Mouse (Mus musculus): ENCODE measurements around the gene Csgalnact2.

Gene Csgalnact2

GRCm38 (mm10) chr6:118138731-118139709 is at the start of gene Csgalnact2:
Gene Csgalnact2 (minus strand): TSS chr6:118139140.
- peak; percentile 96 for DNase-seq (ENCODE audit: low spot score)

GRCm38 (mm10) chr6:118188599-118188998 is 49.7 kb upstream of the Csgalnact2 start:
- no peak for DNase-seq (ENCODE audit: low spot score)

- DNase-seq (ENCODE audit: low spot score), result no peak
Observed at GRCm38 (mm10) chr6:118187285-118187641, 48.3 kb upstream of the Csgalnact2 start.

- DNase-seq (ENCODE audit: low spot score), result no peak
Observed at GRCm38 (mm10) chr6:118186620-118187284, 47.8 kb upstream of the Csgalnact2 start.

DNA sequence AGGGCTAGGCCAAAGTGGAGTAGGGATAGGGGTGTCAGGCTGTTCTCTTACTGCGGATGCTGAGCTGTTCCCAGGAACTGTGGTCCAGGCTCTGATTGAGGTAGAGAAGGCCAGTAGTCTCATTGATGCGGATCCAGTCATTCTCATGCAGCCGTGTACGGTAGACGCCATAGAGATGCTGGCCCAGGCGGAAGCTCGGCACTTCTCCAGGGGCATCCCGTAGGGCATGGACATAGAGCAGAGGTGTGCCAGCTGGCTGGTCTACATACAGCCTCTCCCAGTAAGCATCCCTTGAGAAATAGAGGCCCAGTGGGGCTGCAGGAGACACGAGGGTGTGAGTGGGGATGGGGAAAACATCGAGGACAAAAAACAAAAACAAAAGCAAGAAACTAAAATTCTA is 45.2 kb upstream of the Csgalnact2 start:
- no peak for DNase-seq (ENCODE audit: low spot score)

DNA sequence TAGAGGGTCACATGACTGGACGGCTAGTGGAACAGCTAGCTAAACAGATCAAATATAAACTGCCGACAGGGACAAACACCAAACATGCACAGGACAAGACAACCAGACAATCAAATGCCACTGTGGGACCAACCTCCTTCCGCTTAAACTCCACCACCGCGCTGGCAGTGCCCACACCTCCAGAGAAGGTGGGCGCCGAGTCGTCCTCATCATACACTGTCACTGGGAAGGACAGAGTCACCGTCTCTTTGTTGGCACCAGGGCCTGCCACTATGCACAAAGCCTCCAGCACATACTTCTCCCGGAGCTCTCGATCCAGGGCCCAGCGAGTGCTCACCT is 41.1 kb upstream of the Csgalnact2 start:
- no peak for DNase-seq (ENCODE audit: low spot score)

GRCm38 (mm10) chr6:118179316-118180084 is 40.6 kb upstream of the Csgalnact2 start:
- DNase-seq (ENCODE audit: low spot score), result peak; percentile 70

GRCm38 (mm10) chr6:118173975-118174328 is 35.0 kb upstream of the Csgalnact2 start:
- no peak for DNase-seq (ENCODE audit: low spot score)

DNA sequence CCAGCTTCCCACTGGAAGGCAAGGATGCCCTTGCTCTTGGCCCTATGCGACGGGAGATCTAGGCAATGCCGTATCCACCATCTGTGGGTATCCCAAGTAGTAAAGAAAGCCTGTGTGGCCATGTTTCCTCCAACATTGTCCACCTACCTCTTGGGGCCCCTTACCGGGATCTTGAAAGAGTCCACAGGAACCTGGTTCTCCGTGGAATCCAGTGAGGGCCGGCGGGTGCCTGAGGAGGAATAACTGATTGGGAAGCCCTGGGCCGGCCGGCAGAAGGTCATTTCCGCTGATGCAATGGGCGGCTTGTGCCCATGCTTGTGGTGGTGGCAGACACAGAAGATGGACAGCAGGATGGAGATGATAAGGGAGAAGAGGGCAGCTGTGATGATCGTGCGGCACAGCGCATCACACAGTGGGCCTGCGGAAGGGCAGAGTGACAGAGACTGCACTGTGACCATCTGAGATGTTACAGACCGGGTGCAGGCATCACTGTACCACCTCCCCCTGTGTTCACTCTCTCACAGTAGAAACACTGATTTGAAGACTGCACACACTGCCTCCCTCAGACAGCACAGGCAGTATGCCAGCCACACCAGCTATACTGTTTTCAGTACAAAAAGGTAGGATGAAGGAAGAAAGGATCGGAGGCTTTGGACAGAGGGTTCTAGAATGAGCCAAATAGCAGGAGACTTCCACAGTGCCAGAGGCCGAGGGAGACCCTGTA is 34.5 kb upstream of the Csgalnact2 start:
- DNase-seq (ENCODE audit: low spot score), result no peak

DNA sequence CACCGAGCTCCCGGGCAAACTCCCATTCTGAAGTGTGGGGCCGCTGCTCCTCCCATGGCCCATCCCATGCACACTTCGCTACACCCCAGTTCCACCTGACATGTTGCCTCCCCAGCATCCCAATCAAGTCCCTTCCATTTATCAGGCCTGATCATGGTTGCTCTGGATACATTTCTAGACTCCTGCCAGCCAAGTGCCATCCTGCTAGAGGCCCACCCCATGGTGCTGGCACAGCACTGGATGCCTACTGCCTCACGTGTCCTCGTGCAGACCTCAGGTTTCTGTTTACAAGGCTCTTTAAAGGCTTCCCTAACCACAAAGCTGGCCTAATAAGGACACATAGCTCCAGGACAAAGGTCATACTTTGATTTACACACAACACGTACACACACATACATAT is 32.4 kb upstream of the Csgalnact2 start:
- DNase-seq (ENCODE audit: low spot score), result no peak

GRCm38 (mm10) chr6:118168106-118168505 is 29.2 kb upstream of the Csgalnact2 start:
- DNase-seq (ENCODE audit: low spot score), result no peak

DNA sequence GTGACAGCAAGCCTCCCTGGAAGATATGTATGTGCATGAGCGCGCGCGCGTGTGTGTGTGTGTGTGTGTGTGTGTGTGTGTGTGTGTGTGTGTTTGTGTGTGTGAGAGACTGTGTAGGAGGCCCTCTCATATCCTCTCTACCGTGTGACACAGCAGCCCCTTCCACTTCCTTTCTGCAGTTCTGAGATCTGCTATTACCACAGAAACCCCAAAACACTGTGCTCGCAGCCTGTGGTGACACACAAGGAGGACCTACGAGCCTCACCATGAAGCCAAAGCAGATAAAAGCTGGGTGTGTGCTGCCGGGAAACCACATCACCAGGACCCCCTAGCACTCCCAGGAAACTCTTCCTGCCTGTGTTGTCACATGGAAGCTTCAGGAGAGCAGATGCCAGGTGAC is 28.1 kb upstream of the Csgalnact2 start:
- no peak for DNase-seq (ENCODE audit: low spot score)

- DNase-seq (ENCODE audit: low spot score), result no peak
Observed at GRCm38 (mm10) chr6:118165516-118165915, 26.6 kb upstream of the Csgalnact2 start.

DNA sequence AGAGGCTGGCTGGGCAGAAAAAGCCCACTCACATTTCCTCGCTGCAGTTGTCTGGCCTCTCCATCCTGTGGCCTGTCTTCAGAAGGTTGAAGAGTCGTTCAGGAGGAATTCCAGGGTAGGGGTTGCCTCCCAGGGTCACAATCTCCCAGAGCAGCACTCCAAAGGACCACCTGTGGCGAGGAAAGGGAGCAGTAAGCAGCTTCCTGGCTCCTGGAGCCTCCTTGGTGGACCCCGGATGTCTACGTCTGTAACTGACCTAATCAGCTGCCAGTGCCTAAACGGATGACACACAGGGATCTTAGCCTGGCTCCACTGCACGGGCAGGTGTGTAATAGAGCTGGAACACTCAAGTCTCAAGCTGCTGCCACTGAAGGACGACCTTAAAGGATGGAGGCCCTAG is 25.8 kb upstream of the Csgalnact2 start:
- DNase-seq (ENCODE audit: low spot score), result no peak

- no peak for DNase-seq (ENCODE audit: low spot score)
Observed at GRCm38 (mm10) chr6:118163086-118163485, 24.1 kb upstream of the Csgalnact2 start.

GRCm38 (mm10) chr6:118162457-118163082 is 23.6 kb upstream of the Csgalnact2 start:
- no peak for DNase-seq (ENCODE audit: low spot score)

- no peak for DNase-seq (ENCODE audit: low spot score)
Observed at GRCm38 (mm10) chr6:118153091-118153490, 14.2 kb upstream of the Csgalnact2 start.

DNA sequence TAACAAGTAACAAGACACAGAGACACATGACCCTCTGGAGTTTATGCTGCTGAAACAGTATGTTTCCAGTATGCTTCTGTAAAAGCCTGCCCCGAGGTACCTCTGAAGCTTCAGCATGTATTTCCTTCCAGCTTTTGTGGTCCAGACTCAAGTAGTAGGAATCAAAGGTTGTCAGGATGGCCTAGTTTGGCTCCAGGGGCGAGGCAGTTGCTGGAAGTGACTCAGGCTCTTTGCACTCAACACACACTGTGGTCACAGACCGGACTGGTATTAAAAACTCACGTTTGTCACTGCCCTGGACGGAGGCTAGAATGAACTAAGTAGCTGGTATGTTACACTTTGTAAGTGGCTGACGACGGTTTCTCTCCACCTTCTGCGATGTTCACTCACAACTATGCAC is 12.0 kb upstream of the Csgalnact2 start:
- no peak for DNase-seq (ENCODE audit: low spot score)

DNA sequence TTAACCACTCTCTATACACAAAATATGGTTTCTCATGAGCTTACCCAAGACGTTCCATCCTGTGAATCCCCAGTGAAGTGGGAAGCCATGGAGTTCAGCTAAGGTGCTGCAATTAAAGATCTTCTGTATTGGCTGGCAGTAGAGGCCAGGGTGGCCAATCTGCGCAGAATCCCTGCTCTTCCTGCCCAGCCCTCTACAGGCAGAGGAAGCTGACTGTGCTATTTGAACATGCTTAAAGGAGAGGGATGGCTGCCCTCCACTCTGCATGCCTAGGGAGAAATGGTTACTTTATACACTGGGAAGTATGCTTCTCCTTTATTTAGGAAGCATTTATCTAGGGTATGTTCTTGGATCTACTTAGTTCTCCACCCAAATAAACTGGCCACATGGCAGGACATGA is 11.6 kb upstream of the Csgalnact2 start:
- no peak for DNase-seq (ENCODE audit: low spot score)

DNA sequence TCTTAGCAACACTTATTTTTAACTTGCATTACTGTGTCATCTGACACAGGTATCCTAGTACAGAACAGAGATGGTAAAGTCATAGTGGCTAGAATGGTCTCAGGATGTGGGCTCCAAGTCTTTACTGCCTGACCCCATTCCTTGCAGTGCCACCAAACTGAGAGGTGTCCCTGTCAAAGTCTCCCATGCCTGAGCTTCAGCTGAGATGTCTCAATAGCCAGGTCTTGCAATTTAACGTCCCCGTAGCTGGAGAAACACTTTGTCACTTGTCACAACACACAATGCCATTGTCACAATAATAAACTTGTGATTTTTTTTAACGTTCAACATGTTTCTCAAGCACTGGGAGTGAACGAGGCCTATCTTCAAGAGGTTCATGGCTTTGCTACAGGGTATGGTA is 11.2 kb upstream of the Csgalnact2 start:
- DNase-seq (ENCODE audit: low spot score), result no peak

- no peak for DNase-seq (ENCODE audit: low spot score)
Observed at GRCm38 (mm10) chr6:118140961-118141360, 2.0 kb upstream of the Csgalnact2 start.

- no peak for DNase-seq (ENCODE audit: low spot score)
Observed at GRCm38 (mm10) chr6:118137148-118137547, 1.8 kb downstream of the Csgalnact2 start.

Measured in ovary, postnatal 36 days (tissue).